Mouse (Mus musculus) neural tube, embryonic 11.5 days (tissue): ENCODE measurements around the gene Pemt. TPM values are rescaled to one million over a fixed set of nuclear protein-coding genes. Genes with fewer than 3 reads are reported as not detected.
A peak's percentile ranks its signal among the peaks of the same experiment; 100 is the strongest.

Experiments
- ATAC-seq: fragments of 200-750 bp; cut with Nextera tagmentation; 2 replicates; pipeline ENCODE4 v1.8.0; 2017; ENCODE audit warnings: moderate number of reproducible peaks, mild to moderate bottlenecking, moderate TSS enrichment, moderate library complexity; ENCODE audit not compliant: insufficient read depth, low FRiP score, low TSS enrichment
- DNase-seq: peaks from one replicate; pipeline ENCODE4 v3.0.0-alpha.2; 2015; ENCODE audit warnings: low spot score
- H3K27ac ChIP-seq: fragments of 300-500 bp; sonication (generic); 2 replicates; pipeline ENCODE4 v1.5.1; 2014; ENCODE audit warnings: low read depth, mild to moderate bottlenecking, low read length
- H3K27me3 ChIP-seq: fragments of 300-500 bp; sonication (generic); 2 replicates; pipeline ENCODE4 v1.6.1; 2014; ENCODE audit warnings: mild to moderate bottlenecking, low read length, mixed read lengths; ENCODE audit not compliant: control insufficient read depth, insufficient read depth
- H3K36me3 ChIP-seq: fragments of 300-500 bp; sonication (generic); 2 replicates; pipeline ENCODE4 v1.6.1; 2014; ENCODE audit warnings: mild to moderate bottlenecking, low read length, moderate library complexity, mixed read lengths; ENCODE audit not compliant: control insufficient read depth, insufficient read depth
- H3K4me1 ChIP-seq: fragments of 300-500 bp; sonication (generic); 2 replicates; pipeline ENCODE4 v1.6.1; 2014; ENCODE audit warnings: low read length, mixed read lengths; ENCODE audit not compliant: control insufficient read depth, insufficient read depth
- H3K4me2 ChIP-seq: fragments of 300-500 bp; sonication (generic); 2 replicates; pipeline ENCODE4 v1.6.1; 2014; ENCODE audit warnings: low read depth, mild to moderate bottlenecking, moderate library complexity
- H3K4me3 ChIP-seq: fragments of 300-500 bp; sonication (generic); 2 replicates; pipeline ENCODE4 v1.5.1; 2014; ENCODE audit warnings: low read depth, low read length
- H3K9ac ChIP-seq: fragments of 300-500 bp; sonication (generic); 2 replicates; pipeline ENCODE4 v1.6.1; 2014; ENCODE audit warnings: mild to moderate bottlenecking, low read length
- H3K9me3 ChIP-seq: fragments of 300-500 bp; sonication (generic); 2 replicates; pipeline ENCODE4 v1.6.1; 2016; ENCODE audit warnings: low read length; ENCODE audit not compliant: control insufficient read depth
- WGBS: fragments of 180-500 bp; shearing (Covaris S2); extraction: QIAGEN DNeasy Blood & Tissue Kit; methylation state at CpG from one replicate; pipeline ENCODE4 v1.1.7; 2014; 5-methylcytosine and 5-hydroxymethylcytosine counted together
- polyA plus RNA-seq: library from polyadenylated mRNA; unstranded; fragments of >200 nt; fragmentation: Nextera tagmentation; extraction: Ambion mirVana; gene quantifications from 2 replicates; pipeline ENCODE4 v1.2.1, GENCODE M21; 2014

Gene Pemt
- polyA plus RNA-seq, 1 experiment from 2014 or later, result 7.3 TPM

DNA sequence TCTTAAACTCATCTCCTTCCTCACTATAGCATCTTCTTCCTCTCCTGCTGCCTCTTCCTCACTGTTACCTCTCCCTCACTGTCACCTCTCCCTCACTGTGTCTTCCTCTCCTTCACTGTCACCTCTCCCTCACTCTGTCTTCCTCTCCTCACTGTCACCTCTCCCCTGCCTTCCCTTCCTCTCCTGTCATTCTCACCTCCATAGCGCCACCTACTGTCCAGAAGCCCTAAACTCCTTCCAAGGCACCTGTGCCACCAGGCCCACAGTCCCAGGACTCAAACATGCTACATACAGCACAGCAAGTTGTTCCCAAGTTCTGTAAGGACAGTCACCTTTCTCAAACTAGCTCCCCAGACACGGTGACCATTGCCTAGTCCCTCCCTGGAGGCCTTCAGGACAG, 19.0 kb downstream of the Pemt start:
- Histone ChIP-seq H3K9ac (no peak overlapping the region), H3K4me1 (no peaks in the 10 kb centered on the region), H3K36me3 (no peaks in the 10 kb centered on the region), H3K27me3 (no peaks in the 10 kb centered on the region), H3K9me3 (no peaks in the 10 kb centered on the region), H3K27ac (no peak overlapping the region), H3K4me2 (no peak overlapping the region), H3K4me3 (no peak overlapping the region)
- ATAC-seq (peak; percentile 16; the same call in 1 of the 2 replicates), DNase-seq (peak; percentile 83)
- WGBS, result 2% methylated on average over 2 of the region's 2 CpGs

DNA sequence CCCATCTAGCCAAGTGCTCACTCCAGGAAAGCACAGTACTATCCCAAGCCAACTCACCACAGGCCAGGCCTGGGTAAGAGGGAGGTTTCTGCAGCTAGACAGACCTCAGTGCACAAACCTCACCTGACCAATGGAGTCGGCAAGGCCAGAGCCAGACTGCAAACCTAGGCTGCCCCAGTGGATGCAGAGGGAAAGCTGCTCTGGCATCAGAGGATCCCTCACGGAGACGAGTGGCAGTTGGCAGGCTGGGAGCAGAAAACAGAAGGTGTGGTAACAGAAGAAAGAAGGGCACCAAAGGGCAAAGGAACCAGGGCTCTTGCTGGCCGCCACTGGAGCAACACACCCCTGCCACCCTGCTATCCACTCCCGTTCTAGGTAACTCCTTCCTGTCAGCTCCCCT, 20.1 kb downstream of the Pemt start:
- WGBS, result 79% methylated on average over 5 of the region's 5 CpGs
- Histone ChIP-seq H3K4me1 (no peaks in the 10 kb centered on the region), H3K27me3 (no peaks in the 10 kb centered on the region), H3K4me2 (no peak overlapping the region), H3K36me3 (no peaks in the 10 kb centered on the region), H3K9me3 (no peaks in the 10 kb centered on the region), H3K27ac (no peak overlapping the region), H3K9ac (no peak overlapping the region), H3K4me3 (no peak overlapping the region)
- ATAC-seq, result no peak
- no peak for DNase-seq

DNA sequence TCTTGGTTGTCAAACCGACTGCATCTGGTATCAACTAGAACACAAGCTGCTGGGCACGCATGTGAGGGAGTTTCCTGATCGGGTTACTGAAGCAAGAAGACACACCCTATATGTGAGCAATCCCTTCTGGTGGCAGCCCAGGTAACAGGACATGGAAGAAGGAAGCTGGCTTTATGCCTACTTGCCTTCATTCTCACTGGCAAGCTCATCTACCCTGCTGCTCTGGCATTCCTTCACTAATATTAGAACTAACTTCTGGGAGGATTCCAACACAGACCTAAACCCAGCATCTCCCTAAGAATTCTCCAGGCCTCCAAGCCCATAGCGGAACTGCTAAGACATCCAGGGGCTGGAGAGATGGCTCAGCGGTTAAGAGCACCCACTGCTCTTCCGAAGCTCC, 25.1 kb downstream of the Pemt start:
- Histone ChIP-seq H3K9ac (no peak overlapping the region), H3K4me2 (no peak overlapping the region), H3K4me1 (no peaks in the 10 kb centered on the region), H3K9me3 (no peaks in the 10 kb centered on the region), H3K27ac (no peak overlapping the region), H3K27me3 (no peaks in the 10 kb centered on the region), H3K4me3 (no peak overlapping the region), H3K36me3 (no peaks in the 10 kb centered on the region)
- no peak for DNase-seq
- WGBS, result 88% methylated on average over 6 of the region's 6 CpGs
- ATAC-seq, result no peak

DNA sequence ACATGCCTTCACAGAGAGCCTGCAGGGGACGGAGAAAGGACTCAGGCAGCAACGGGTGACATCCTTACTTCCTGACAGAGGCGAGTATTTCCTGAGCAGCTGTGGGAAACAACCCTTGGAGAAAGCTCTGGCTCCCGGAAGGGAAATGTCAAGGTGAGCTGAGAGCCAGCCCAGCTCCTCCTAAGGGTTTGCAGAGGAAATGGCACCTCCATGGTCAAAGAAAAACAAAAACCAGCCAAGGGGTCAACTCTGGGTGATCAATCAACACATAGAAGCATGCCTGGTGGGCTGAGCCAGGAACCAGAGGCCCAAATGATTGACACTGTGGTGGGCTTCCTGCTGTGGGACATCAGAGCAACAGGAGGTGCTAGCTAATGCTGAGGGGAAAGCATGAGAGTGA, 29.6 kb downstream of the Pemt start:
- ATAC-seq (no peak), DNase-seq (no peak)
- Histone ChIP-seq H3K4me3 (no peak overlapping the region), H3K9ac (no peak overlapping the region), H3K36me3 (no peaks in the 10 kb centered on the region), H3K27ac (no peak overlapping the region), H3K4me2 (no peak overlapping the region), H3K27me3 (no peaks in the 10 kb centered on the region), H3K9me3 (no peaks in the 10 kb centered on the region), H3K4me1 (no peaks in the 10 kb centered on the region)
- WGBS, result 50% methylated on average over 4 of the region's 4 CpGs

DNA sequence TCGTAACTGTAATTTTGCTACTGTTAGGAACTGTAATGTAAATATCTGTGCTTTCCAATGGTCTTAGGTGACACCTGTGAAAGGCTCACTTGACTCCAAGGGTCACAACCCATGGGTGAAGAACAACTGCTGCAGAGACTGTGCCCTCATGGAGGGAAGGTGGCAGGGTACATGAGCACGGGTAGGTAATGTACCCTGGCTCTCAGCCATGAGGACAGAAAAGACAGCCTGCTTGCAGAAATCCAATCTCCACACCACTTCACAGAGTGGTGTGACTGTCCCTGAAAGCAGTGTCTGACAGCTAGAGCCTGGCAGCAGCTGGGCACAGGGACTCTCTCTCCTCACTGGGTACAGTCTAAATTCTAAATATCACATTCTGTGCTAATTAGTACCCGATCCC, 34.8 kb downstream of the Pemt start:
- Histone ChIP-seq H3K9me3 (no peaks in the 10 kb centered on the region), H3K27ac (no peak overlapping the region), H3K9ac (no peak overlapping the region), H3K27me3 (no peaks in the 10 kb centered on the region), H3K36me3 (no peaks in the 10 kb centered on the region), H3K4me2 (no peak overlapping the region), H3K4me1 (no peaks in the 10 kb centered on the region; the same call in 1 of the 2 replicates), H3K4me3 (no peak overlapping the region)
- DNase-seq (no peak), ATAC-seq (no peak)
- 92% methylated on average over 3 of the region's 3 CpGs for WGBS

DNA sequence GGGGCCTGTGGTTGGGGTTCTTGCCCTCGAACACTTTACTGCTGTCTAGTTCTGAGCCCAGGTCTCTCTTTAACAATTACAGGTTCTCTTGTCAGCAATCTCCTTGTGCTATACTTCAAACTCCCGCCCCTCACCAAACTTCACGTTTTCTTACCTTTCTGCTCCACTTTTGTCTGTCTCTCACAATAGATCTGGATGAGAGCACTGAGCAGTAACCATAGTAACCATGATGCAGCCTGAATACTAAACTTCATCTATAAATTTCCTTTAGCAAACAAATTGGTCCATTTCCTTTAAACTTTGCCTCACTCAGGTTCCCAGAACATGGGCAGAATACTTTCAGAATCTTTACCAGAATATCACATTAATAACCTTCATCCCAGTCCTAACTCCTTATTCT, 36.8 kb downstream of the Pemt start:
- H3K27ac ChIP-seq, result no peak overlapping the region
- no peaks in the 10 kb centered on the region for H3K27me3 ChIP-seq
- H3K4me3 ChIP-seq, result no peak overlapping the region
- ATAC-seq (no peak), DNase-seq (no peak)
- no peak overlapping the region for H3K4me2 ChIP-seq
- WGBS, result 54% methylated on average over 3 of the region's 3 CpGs
- no peaks in the 10 kb centered on the region; the same call in 1 of the 2 replicates for H3K4me1 ChIP-seq
- H3K9me3 ChIP-seq, result no peaks in the 10 kb centered on the region
- no peaks in the 10 kb centered on the region for H3K36me3 ChIP-seq
- no peak overlapping the region for H3K9ac ChIP-seq

DNA sequence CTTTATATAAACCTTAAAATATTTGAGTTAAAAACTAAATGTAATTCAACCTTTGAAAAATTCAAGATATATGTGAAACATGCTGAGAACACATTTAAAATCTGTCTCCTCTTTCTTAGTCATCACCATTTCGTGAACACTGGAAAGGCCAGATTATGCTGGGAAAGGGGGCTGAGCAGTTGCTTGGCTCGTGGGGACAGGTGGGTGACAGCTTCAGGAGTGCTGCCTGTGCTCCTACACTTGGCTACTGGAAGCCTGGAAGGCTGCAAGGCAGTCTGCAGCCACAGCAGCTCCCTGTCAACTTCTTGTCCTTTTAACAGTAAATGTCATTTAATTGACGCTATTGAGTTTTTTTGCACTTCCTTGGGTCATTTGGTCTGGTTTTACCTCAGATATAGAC, 40.4 kb downstream of the Pemt start:
- H3K4me3 ChIP-seq, result no peak overlapping the region
- DNase-seq, result no peak
- H3K4me2 ChIP-seq, result no peak overlapping the region
- H3K27me3 ChIP-seq, result no peaks in the 10 kb centered on the region
- no peaks in the 10 kb centered on the region for H3K9me3 ChIP-seq
- ATAC-seq, result no peak
- H3K9ac ChIP-seq, result no peak overlapping the region
- 71% methylated on average over 3 of the region's 3 CpGs for WGBS
- H3K4me1 ChIP-seq, result no peaks in the 10 kb centered on the region; the same call in 1 of the 2 replicates
- H3K27ac ChIP-seq, result no peak overlapping the region
- no peaks in the 10 kb centered on the region for H3K36me3 ChIP-seq

DNA sequence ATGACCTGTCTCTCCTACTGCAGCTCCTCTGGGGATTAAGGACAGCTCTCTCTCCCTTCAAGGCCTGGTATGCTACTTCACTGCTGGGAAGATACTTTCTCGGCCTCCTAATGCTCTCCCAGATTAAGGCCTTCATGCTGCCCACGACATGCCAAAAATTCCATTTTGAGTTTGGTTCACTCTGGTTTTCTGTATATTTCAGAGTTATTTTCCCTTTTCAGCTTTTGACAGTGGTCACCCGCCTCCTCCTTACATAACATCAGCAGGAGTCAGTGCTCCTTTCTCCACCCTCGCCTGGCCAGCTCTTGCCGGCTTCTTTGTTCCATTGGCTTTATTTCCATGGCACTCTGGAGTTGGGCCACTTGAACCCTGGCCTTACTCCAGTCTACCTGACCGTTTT, 41.6 kb downstream of the Pemt start:
- Histone ChIP-seq H3K27ac (no peak overlapping the region), H3K27me3 (no peaks in the 10 kb centered on the region), H3K4me3 (no peak overlapping the region), H3K9ac (no peak overlapping the region), H3K9me3 (no peaks in the 10 kb centered on the region), H3K36me3 (no peaks in the 10 kb centered on the region), H3K4me1 (no peaks in the 10 kb centered on the region; the same call in 1 of the 2 replicates), H3K4me2 (no peak overlapping the region)
- DNase-seq (no peak), ATAC-seq (no peak)
- 77% methylated on average over 6 of the region's 6 CpGs for WGBS

DNA sequence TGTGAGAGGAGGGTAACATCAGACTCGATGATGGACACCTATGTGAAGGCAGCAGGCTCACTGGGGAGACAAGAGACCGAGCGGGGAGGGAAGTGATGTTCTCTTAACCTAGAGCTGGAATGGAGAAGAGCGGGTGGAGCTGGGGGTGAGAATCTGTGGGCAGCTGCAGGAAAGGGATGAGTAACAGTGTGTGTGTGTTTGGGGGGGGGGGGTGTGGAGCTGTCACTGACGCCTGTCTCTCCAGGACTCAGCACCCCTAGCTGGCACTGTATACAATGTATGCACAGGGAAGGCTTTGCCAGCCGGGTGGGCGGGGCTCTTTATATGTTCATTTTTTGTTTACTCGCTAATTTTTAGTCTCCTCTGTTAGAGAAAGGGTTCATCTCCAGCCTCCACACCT, 42.5 kb downstream of the Pemt start:
- no peak overlapping the region for H3K4me2 ChIP-seq
- H3K27ac ChIP-seq, result no peak overlapping the region
- no peak overlapping the region for H3K4me3 ChIP-seq
- no peaks in the 10 kb centered on the region for H3K27me3 ChIP-seq
- no peaks in the 10 kb centered on the region; the same call in 1 of the 2 replicates for H3K4me1 ChIP-seq
- no peaks in the 10 kb centered on the region for H3K36me3 ChIP-seq
- H3K9ac ChIP-seq, result no peak overlapping the region
- DNase-seq (no peak), ATAC-seq (no peak)
- 86% methylated on average over 8 of the region's 8 CpGs for WGBS
- H3K9me3 ChIP-seq, result no peaks in the 10 kb centered on the region
